Mouse (Mus musculus) heart, adult 2 months (tissue): ENCODE measurements at regions not wholly inside any gene's neighbourhood (a gene's known extent, or its start where the extent isn't known, plus 50 kb on each side); places are given as distances from the start of the nearest gene placed in this dataset.

Source experiments
- DNase-seq, 2 experiments: peaks; one replicate each; pipeline ENCODE4 v3.0.0; 2021
- H3K27ac ChIP-seq: fragments of 200-600 bp; 2 replicates; pipeline ENCODE4 v1.8.1; 2022
- H3K27me3 ChIP-seq: fragments of 200-500 bp; 2 replicates; pipeline ENCODE4 v1.6.1; 2012; ENCODE audit warnings: mild to moderate bottlenecking, low read length, inconsistent platforms, mixed read lengths; ENCODE audit not compliant: control insufficient read depth, insufficient read depth
- H3K36me3 ChIP-seq: fragments of 200-500 bp; 2 replicates; pipeline ENCODE4 v1.6.1; 2012; ENCODE audit warnings: low read length, inconsistent platforms; ENCODE audit not compliant: control insufficient read depth, insufficient read depth
- H3K4me1 ChIP-seq: fragments of 200-500 bp; 2 replicates; pipeline ENCODE4 v1.6.1; 2011; ENCODE audit warnings: low read length; ENCODE audit not compliant: control insufficient read depth, insufficient read depth
- H3K4me3 ChIP-seq: fragments of 200-600 bp; 2 replicates; pipeline ENCODE4 v1.8.1; 2022
- H3K79me2 ChIP-seq: fragments of 200-500 bp; replicated peaks from 2 replicates; pipeline ENCODE4 v1.6.1; 2012; ENCODE audit warnings: mild to moderate bottlenecking, inconsistent platforms, low read length, moderate library complexity, mixed read lengths; ENCODE audit not compliant: control insufficient read depth, insufficient read depth
- H3K9ac ChIP-seq: fragments of 200-500 bp; 2 replicates; pipeline ENCODE4 v1.6.1; 2012; ENCODE audit warnings: low read depth, mild to moderate bottlenecking, control low read depth, inconsistent platforms, low read length, mixed read lengths
- CTCF ChIP-seq: fragments of 200-600 bp; IDR thresholded peaks from 2 replicates; pipeline ENCODE4 v1.8.1; 2022; ENCODE audit warnings: antibody characterized with exemption, mild to moderate bottlenecking, moderate library complexity
- EP300 ChIP-seq: fragments of 200-500 bp; IDR thresholded peaks from 2 replicates; pipeline ENCODE4 v1.6.1; 2011; ENCODE audit warnings: low read depth, low read length, control low read depth; ENCODE audit not compliant: insufficient read depth
- POLR2A ChIP-seq: fragments of 200-500 bp; IDR thresholded peaks from 2 replicates; pipeline ENCODE4 v1.6.1; 2011; ENCODE audit warnings: mild to moderate bottlenecking, low read depth, low read length, control low read depth; ENCODE audit not compliant: insufficient read depth
- WGBS: fragments of 180-500 bp; shearing (Covaris S2); methylation state at CpG from one replicate; pipeline ENCODE4 v1.1.7; 2018; 5-methylcytosine and 5-hydroxymethylcytosine counted together
- intact Hi-C: fragments of 180-260 bp; cut with DNase I; formaldehyde crosslinking; loops from one replicate; pipeline ENCODE4 v1.15.1; 2025

GRCm38 (mm10) chr14:25401104-25401963, 57.7 kb upstream of the Zmiz1 start:
- TF ChIP-seq EP300 (0 out of 2 replicates have a peak, but pooled peaks have one; percentile 40), POLR2A (no peak)
- intact Hi-C loops = no loop called here
- peak overlapping the region; percentile 61 for H3K27ac ChIP-seq
- H3K36me3 ChIP-seq = no peaks in the 10 kb centered on the region; the same call in 1 of the 2 replicates
- WGBS = 63% methylated on average over 19 of the region's 19 CpGs
- no peak overlapping the region for H3K4me3 ChIP-seq
- H3K79me2 ChIP-seq = no peaks in the 10 kb centered on the region
- H3K4me1 ChIP-seq = peaks cover 16% of the 10 kb centered on the region
- H3K27me3 ChIP-seq = no peaks in the 10 kb centered on the region
- DNase-seq = peak; percentile 52 to 70
- no peak overlapping the region for H3K9ac ChIP-seq

GRCm38 (mm10) chr14:25402409-25402808, 56.6 kb upstream of the Zmiz1 start:
- H3K36me3 ChIP-seq = no peaks in the 10 kb centered on the region; the same call in 1 of the 2 replicates
- no peak overlapping the region for H3K4me3 ChIP-seq
- WGBS = 60% methylated on average over 1 of the region's 1 CpGs
- H3K27me3 ChIP-seq = no peaks in the 10 kb centered on the region
- H3K27ac ChIP-seq = peak overlapping the region; percentile 61
- H3K9ac ChIP-seq = no peak overlapping the region
- peaks cover 14% of the 10 kb centered on the region for H3K4me1 ChIP-seq
- no peak for TF ChIP-seq EP300
- TF ChIP-seq POLR2A = no peak
- no peak for TF ChIP-seq CTCF
- no peaks in the 10 kb centered on the region for H3K79me2 ChIP-seq
- no peak for DNase-seq
- intact Hi-C loops = no loop called here

- Histone ChIP-seq H3K4me3 (no peak overlapping the region), H3K36me3 (no peaks in the 10 kb centered on the region; the same call in 1 of the 2 replicates), H3K4me1 (peaks cover 13% of the 10 kb centered on the region), H3K27me3 (no peaks in the 10 kb centered on the region), H3K9ac (no peak overlapping the region), H3K27ac (peak overlapping the region; percentile 28), H3K79me2 (no peaks in the 10 kb centered on the region)
- peak; percentile 57 to 75 for DNase-seq
- intact Hi-C loops = no loop called here
- 30% methylated on average over 4 of the region's 4 CpGs for WGBS
- TF ChIP-seq POLR2A (no peak), EP300 (peak; percentile 50; the same call in 1 of the 2 replicates)
Measured at GRCm38 (mm10) chr14:25405191-25405590, 53.8 kb upstream of the Zmiz1 start.

- Histone ChIP-seq H3K27me3 (no peaks in the 10 kb centered on the region), H3K79me2 (no peaks in the 10 kb centered on the region), H3K27ac (no peak overlapping the region), H3K36me3 (no peaks in the 10 kb centered on the region; the same call in 1 of the 2 replicates), H3K4me3 (no peak overlapping the region), H3K4me1 (peaks cover 13% of the 10 kb centered on the region), H3K9ac (no peak overlapping the region)
- TF ChIP-seq POLR2A = no peak
- TF ChIP-seq CTCF = no peak
- TF ChIP-seq EP300 = no peak
- intact Hi-C loops = no loop called here
- no peak for DNase-seq
- WGBS = 92% methylated on average over 3 of the region's 3 CpGs
Measured at GRCm38 (mm10) chr14:25406059-25406458, 52.9 kb upstream of the Zmiz1 start.

- TF ChIP-seq CTCF (no peak), POLR2A (no peak), EP300 (no peak)
- 94% methylated on average over 6 of the region's 6 CpGs for WGBS
- Histone ChIP-seq H3K4me3 (no peak overlapping the region), H3K4me1 (peaks cover 11% of the 10 kb centered on the region), H3K27me3 (no peaks in the 10 kb centered on the region), H3K9ac (no peak overlapping the region), H3K36me3 (no peaks in the 10 kb centered on the region; the same call in 1 of the 2 replicates), H3K27ac (no peak overlapping the region), H3K79me2 (no peaks in the 10 kb centered on the region)
- intact Hi-C loops = no loop called here
- DNase-seq = no peak
Measured at GRCm38 (mm10) chr14:25406613-25407012, 52.4 kb upstream of the Zmiz1 start.

GRCm38 (mm10) chr14:25407111-25407510, 51.9 kb upstream of the Zmiz1 start:
- Histone ChIP-seq H3K36me3 (no peaks in the 10 kb centered on the region; the same call in 1 of the 2 replicates), H3K27me3 (no peaks in the 10 kb centered on the region), H3K9ac (no peak overlapping the region), H3K4me1 (peaks cover 8% of the 10 kb centered on the region), H3K79me2 (no peaks in the 10 kb centered on the region), H3K27ac (no peak overlapping the region), H3K4me3 (no peak overlapping the region)
- 62% methylated on average over 7 of the region's 7 CpGs for WGBS
- DNase-seq = no peak
- intact Hi-C loops = no loop called here
- no peak for TF ChIP-seq POLR2A
- no peak for TF ChIP-seq EP300
- no peak for TF ChIP-seq CTCF
